Mouse (Mus musculus): Measurements from ENCODE around the gene Tmtc2. TPM values are rescaled to one million over a fixed set of nuclear protein-coding genes. Genes with fewer than 3 reads are reported as not detected.

Gene Tmtc2
- polyA plus RNA-seq, 1 experiment from 2014 or later: 15.2 TPM

- 93% methylated on average over 8 of the region's 8 CpGs for whole genome bisulfite sequencing
- H3K4me1 ChIP-seq: no peaks in the 10 kb centered on the region
- no peaks in the 10 kb centered on the region for H3K27me3 ChIP-seq
- no peak overlapping the region for H3K4me3 ChIP-seq (replicated peaks)
- H3K4me2 ChIP-seq (replicated peaks): no peak overlapping the region
- no peak for ATAC-seq (ENCODE audit: insufficient number of reproducible peaks, low FRiP score, low TSS enrichment, low read depth)
- H3K36me3 ChIP-seq: 0 out of 2 replicates have a peak, but pooled peaks cover 6% of the 10 kb centered on the region
- no peak overlapping the region for H3K27ac ChIP-seq (replicated peaks)
- H3K9ac ChIP-seq: no peak overlapping the region
- no peaks in the 10 kb centered on the region for H3K9me3 ChIP-seq (replicated peaks)
Measured at GRCm38 (mm10) chr10:105368242-105368641, 206.0 kb downstream of the Tmtc2 start.

- 0 out of 2 replicates have a peak, but pooled peaks cover under 1% of the 10 kb centered on the region for H3K36me3 ChIP-seq
- no peaks in the 10 kb centered on the region for H3K4me1 ChIP-seq
- no peaks in the 10 kb centered on the region for H3K9me3 ChIP-seq (replicated peaks)
- 36% methylated on average over 3 of the region's 3 CpGs for WGBS
- H3K27ac ChIP-seq (replicated peaks): no peak overlapping the region
- H3K4me3 ChIP-seq (replicated peaks): no peak overlapping the region
- no peaks in the 10 kb centered on the region for H3K27me3 ChIP-seq
- ATAC-seq (ENCODE audit: insufficient number of reproducible peaks, low FRiP score, low TSS enrichment, low read depth): no peak
- H3K4me2 ChIP-seq (replicated peaks): no peak overlapping the region
- no peak overlapping the region for H3K9ac ChIP-seq
Measured at GRCm38 (mm10) chr10:105364480-105364879, 209.8 kb downstream of the Tmtc2 start.

GRCm38 (mm10) chr10:105350301-105350700 lies 223.9 kb downstream of the Tmtc2 start:
- H3K27me3 ChIP-seq: no peaks in the 10 kb centered on the region
- WGBS: 82% methylated on average over 2 of the region's 2 CpGs
- ATAC-seq (ENCODE audit: insufficient number of reproducible peaks, low FRiP score, low TSS enrichment, low read depth): no peak
- H3K4me3 ChIP-seq (replicated peaks): no peak overlapping the region
- no peaks in the 10 kb centered on the region for H3K9me3 ChIP-seq (replicated peaks)
- H3K4me1 ChIP-seq: no peaks in the 10 kb centered on the region
- H3K36me3 ChIP-seq: no peaks in the 10 kb centered on the region
- no peak overlapping the region for H3K9ac ChIP-seq
- no peak overlapping the region for H3K4me2 ChIP-seq (replicated peaks)
- H3K27ac ChIP-seq (replicated peaks): no peak overlapping the region

DNA sequence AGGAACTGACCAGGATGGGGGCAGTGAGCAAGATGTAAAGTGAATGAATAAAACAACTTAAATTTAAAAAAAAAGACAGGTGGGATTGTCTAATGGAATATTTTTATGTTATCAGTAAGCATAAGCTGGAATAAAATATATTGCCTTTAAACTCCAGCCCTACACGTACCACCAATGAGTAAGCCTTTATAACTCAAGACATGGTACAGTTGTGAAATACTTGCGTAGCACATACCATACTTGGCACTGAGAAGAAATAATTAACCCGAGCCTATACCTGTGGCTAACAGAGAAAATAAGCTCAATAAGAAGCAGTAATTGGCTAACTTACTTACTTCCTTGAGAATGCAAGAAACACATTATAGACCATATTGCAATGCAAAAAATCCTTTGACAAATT lies 228.3 kb downstream of the Tmtc2 start:
- Histone ChIP-seq H3K9ac (no peak overlapping the region), H3K36me3 (no peaks in the 10 kb centered on the region), H3K27me3 (no peaks in the 10 kb centered on the region), H3K4me2 (replicated peaks) (no peak overlapping the region), H3K4me1 (no peaks in the 10 kb centered on the region), H3K27ac (replicated peaks) (no peak overlapping the region), H3K9me3 (replicated peaks) (no peaks in the 10 kb centered on the region), H3K4me3 (replicated peaks) (no peak overlapping the region)
- 90% methylated on average over 3 of the region's 3 CpGs for WGBS
- no peak for ATAC-seq (ENCODE audit: insufficient number of reproducible peaks, low FRiP score, low TSS enrichment, low read depth)

- Histone ChIP-seq H3K4me1 (no peaks in the 10 kb centered on the region), H3K4me3 (replicated peaks) (no peak overlapping the region), H3K27me3 (no peaks in the 10 kb centered on the region), H3K9ac (no peak overlapping the region), H3K9me3 (replicated peaks) (no peaks in the 10 kb centered on the region), H3K36me3 (no peaks in the 10 kb centered on the region), H3K27ac (replicated peaks) (no peak overlapping the region), H3K4me2 (replicated peaks) (no peak overlapping the region)
- no peak for ATAC-seq (ENCODE audit: insufficient number of reproducible peaks, low FRiP score, low TSS enrichment, low read depth)
- WGBS: 68% methylated on average over 2 of the region's 2 CpGs
Measured at GRCm38 (mm10) chr10:105332856-105333255, 241.4 kb downstream of the Tmtc2 start.

DNA sequence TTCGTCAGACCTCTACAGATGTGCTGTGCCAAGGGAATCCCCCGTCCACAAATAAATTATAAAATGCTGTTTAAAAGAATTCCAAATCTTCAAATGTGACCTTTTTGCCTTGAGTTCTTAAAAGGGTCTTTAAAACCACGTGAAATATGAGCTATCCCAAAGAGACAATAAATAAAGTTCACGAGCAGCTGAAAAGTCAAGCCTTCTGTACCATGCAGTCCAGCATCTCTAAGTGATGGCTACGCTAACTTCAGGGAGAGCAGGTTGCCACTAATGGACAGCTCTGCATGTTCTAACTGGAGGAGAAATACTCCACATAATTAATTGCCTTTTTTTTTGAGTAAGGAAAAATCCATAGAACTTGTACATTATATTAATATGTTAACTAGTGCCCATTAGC lies 243.9 kb downstream of the Tmtc2 start:
- no peak overlapping the region for H3K4me2 ChIP-seq (replicated peaks)
- no peaks in the 10 kb centered on the region for H3K27me3 ChIP-seq
- no peak overlapping the region for H3K9ac ChIP-seq
- no peaks in the 10 kb centered on the region for H3K4me1 ChIP-seq
- no peaks in the 10 kb centered on the region for H3K36me3 ChIP-seq
- WGBS: 60% methylated on average over 5 of the region's 5 CpGs
- no peak overlapping the region for H3K27ac ChIP-seq (replicated peaks)
- ATAC-seq (ENCODE audit: insufficient number of reproducible peaks, low FRiP score, low TSS enrichment, low read depth): no peak
- H3K9me3 ChIP-seq (replicated peaks): no peaks in the 10 kb centered on the region
- no peak overlapping the region for H3K4me3 ChIP-seq (replicated peaks)

DNA sequence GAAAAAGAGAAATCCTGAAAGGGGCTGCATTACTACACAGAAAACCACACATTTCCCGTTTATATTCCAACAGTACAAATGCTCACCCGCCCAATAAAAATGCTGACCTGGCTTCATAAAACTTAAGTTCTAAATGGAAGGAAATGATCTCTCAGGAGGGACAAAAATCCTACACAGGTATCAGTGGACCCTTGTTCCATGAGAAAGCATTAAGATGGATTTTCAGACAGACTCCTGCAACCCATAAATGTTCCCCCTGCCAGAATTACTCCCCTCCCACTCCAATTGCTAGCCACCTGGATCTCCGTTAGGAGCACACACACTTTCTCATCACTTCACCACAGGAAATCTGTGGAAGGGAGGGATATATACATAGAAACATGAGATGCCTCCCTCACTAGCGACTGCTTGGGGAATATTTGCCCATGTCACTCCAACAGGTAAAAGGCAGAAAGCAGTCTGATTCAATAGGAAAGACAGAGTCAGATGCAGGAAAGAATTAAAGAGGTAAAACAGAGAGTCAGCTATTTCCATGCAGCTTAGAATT lies 250.5 kb downstream of the Tmtc2 start:
- H3K9ac ChIP-seq: no peak overlapping the region
- H3K27ac ChIP-seq (replicated peaks): no peak overlapping the region
- ATAC-seq (ENCODE audit: insufficient number of reproducible peaks, low FRiP score, low TSS enrichment, low read depth): no peak
- WGBS: 74% methylated on average over 4 of the region's 4 CpGs
- H3K27me3 ChIP-seq: no peaks in the 10 kb centered on the region
- no peaks in the 10 kb centered on the region for H3K4me1 ChIP-seq
- H3K4me2 ChIP-seq (replicated peaks): no peak overlapping the region
- H3K4me3 ChIP-seq (replicated peaks): no peak overlapping the region
- H3K9me3 ChIP-seq (replicated peaks): no peaks in the 10 kb centered on the region
- peaks cover 16% of the 10 kb centered on the region for H3K36me3 ChIP-seq

DNA sequence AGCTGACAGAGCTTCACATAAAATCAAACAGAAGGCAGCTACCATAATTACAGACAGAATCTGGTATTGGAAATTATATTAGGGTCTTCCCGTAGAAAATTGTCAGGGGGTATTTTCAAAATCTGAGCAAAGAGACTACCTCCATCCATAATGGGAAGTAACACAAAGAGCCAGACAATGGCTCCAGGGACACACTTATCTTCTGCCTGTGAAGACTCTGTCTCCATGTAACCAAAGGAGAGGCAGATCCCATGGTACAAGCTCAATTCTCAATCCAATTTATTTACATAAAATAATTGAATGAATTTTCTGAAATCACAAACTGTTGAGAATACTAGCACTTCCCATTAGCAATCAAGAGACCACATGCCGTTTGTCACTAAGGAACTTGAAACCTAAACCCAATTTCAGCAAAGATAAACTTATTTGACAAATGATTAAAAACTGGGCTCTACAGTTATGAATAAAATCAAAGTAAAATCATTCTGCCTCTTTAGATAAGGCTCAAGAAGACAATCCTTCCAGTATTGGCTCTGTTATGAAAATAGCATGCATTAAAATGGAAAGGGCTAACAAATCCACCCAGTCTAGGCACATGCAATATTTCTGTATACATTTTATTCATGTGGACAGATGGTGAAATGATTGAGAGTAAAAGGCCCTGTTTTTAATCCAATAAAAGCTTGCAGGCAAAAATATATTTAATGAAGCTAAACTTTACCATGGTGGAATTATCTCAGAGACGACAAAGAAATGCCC lies 254.8 kb downstream of the Tmtc2 start:
- Histone ChIP-seq H3K4me2 (replicated peaks) (no peak overlapping the region), H3K4me3 (replicated peaks) (no peak overlapping the region), H3K27me3 (no peaks in the 10 kb centered on the region), H3K9ac (no peak overlapping the region), H3K36me3 (peaks cover 16% of the 10 kb centered on the region), H3K27ac (replicated peaks) (no peak overlapping the region), H3K4me1 (no peaks in the 10 kb centered on the region), H3K9me3 (replicated peaks) (no peaks in the 10 kb centered on the region)
- WGBS: 63% methylated on average over 3 of the region's 3 CpGs
- ATAC-seq (ENCODE audit: insufficient number of reproducible peaks, low FRiP score, low TSS enrichment, low read depth): no peak

- no peak for ATAC-seq (ENCODE audit: insufficient number of reproducible peaks, low FRiP score, low TSS enrichment, low read depth)
- H3K27ac ChIP-seq (replicated peaks): no peak overlapping the region
Measured at GRCm38 (mm10) chr10:105318869-105319268, 255.4 kb downstream of the Tmtc2 start.

GRCm38 (mm10) chr10:105312986-105313385 lies 261.3 kb downstream of the Tmtc2 start:
- no peak for ATAC-seq (ENCODE audit: insufficient number of reproducible peaks, low FRiP score, low TSS enrichment, low read depth)
- no peaks in the 10 kb centered on the region for H3K36me3 ChIP-seq
- H3K4me3 ChIP-seq (replicated peaks): no peak overlapping the region
- H3K4me2 ChIP-seq (replicated peaks): no peak overlapping the region
- H3K9ac ChIP-seq: no peak overlapping the region
- WGBS: 64% methylated on average over 5 of the region's 5 CpGs
- no peak overlapping the region for H3K27ac ChIP-seq (replicated peaks)
- no peaks in the 10 kb centered on the region for H3K4me1 ChIP-seq
- no peaks in the 10 kb centered on the region for H3K9me3 ChIP-seq (replicated peaks)
- H3K27me3 ChIP-seq: no peaks in the 10 kb centered on the region

More at GRCm38 (mm10) chr10:105318869-105319268, 255.4 kb downstream of the Tmtc2 start:
- Histone ChIP-seq H3K9me3 (replicated peaks) (no peaks in the 10 kb centered on the region), H3K4me2 (replicated peaks) (no peak overlapping the region), H3K9ac (no peak overlapping the region), H3K36me3 (peaks cover 16% of the 10 kb centered on the region), H3K4me1 (no peaks in the 10 kb centered on the region), H3K4me3 (replicated peaks) (no peak overlapping the region), H3K27me3 (no peaks in the 10 kb centered on the region)
- 54% methylated on average over 2 of the region's 2 CpGs for WGBS

GRCm38 (mm10) chr10:105297560-105297959 lies 276.7 kb downstream of the Tmtc2 start:
- Histone ChIP-seq H3K4me2 (replicated peaks) (no peak overlapping the region), H3K9ac (no peak overlapping the region), H3K4me1 (no peaks in the 10 kb centered on the region), H3K9me3 (replicated peaks) (no peaks in the 10 kb centered on the region), H3K27me3 (no peaks in the 10 kb centered on the region), H3K36me3 (peaks cover 18% of the 10 kb centered on the region; the same call in 1 of the 2 replicates), H3K27ac (replicated peaks) (no peak overlapping the region), H3K4me3 (replicated peaks) (no peak overlapping the region)
- 70% methylated on average over 3 of the region's 3 CpGs for WGBS
- ATAC-seq (ENCODE audit: insufficient number of reproducible peaks, low FRiP score, low TSS enrichment, low read depth): no peak

DNA sequence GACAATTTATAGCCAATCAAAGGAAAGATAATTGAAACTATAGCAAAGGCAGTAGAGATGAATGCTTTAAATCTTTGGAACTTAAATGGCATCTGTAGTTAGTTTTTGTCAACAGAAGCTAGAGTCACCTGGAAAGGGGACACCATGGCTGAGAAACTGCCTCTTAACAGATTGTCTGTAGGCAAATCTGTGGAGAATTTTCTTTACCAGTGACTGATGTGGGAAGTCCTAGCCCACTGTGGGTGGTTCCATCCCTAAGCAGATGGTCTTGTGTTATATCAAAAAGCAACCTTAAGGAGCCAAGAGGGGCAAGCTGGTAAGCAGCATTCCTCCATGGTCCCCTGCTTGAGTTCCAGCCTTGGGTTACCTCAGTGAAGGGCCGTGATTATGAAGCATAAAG lies 281.3 kb downstream of the Tmtc2 start:
- Histone ChIP-seq H3K9ac (no peak overlapping the region), H3K4me3 (replicated peaks) (no peak overlapping the region), H3K4me1 (no peaks in the 10 kb centered on the region), H3K36me3 (no peaks in the 10 kb centered on the region), H3K27me3 (no peaks in the 10 kb centered on the region), H3K4me2 (replicated peaks) (no peak overlapping the region), H3K27ac (replicated peaks) (no peak overlapping the region), H3K9me3 (replicated peaks) (no peaks in the 10 kb centered on the region)
- 78% methylated on average over 1 of the region's 1 CpGs for WGBS
- ATAC-seq (ENCODE audit: insufficient number of reproducible peaks, low FRiP score, low TSS enrichment, low read depth): no peak
